Mouse (Mus musculus) left cerebral cortex, postnatal 25 days (tissue): ENCODE measurements around the gene Bst2. TPM values are rescaled to one million over a fixed set of nuclear protein-coding genes. Genes with fewer than 3 reads are reported as not detected.
"Not testable (repeated sequence)": the region's sequence is repeated elsewhere in the genome, so short reads cannot be mapped to it uniquely, and the experiment has no call there.

ENCODE experiments used
- DNase-seq, 2 experiments: peaks; one replicate each; pipeline ENCODE4 v3.0.0; 2022; ENCODE audit warnings: low spot score in 2 of 2, mixed read lengths in 1 of 2
- intact Hi-C: fragments of 180-260 bp; cut with DNase I; formaldehyde crosslinking; loops from one replicate; pipeline ENCODE4 v1.15.1; 2025
- total RNA-seq, 2 experiments: library from RNA; stranded (reverse); gene quantifications; 2 replicates each; pipeline ENCODE4 v1.2.3; 2021

The Bst2 gene
- total RNA-seq, 2 experiments from 2014 or later, result 2.3 to 4.3 TPM

DNA sequence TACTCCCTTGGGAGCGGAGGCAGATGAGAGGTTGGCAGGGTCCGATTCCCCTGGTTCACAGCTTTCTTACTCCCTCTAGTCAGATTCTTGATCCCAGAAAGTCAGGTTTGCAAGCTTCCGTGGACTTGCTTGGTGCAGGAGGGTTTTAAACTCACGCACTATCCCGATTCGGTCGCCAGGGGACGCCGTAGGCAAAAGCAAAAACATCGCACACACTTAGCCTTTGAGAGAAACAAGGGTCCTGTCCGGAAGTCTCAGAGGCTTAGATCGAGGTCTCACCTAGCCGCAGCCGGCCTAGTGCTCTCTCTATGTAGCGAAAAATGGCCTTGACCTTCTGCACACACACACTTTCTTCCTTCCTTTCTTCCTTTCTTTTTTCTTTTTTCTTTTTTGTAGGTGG is 24.1 kb upstream of the Bst2 start:
- no peak for DNase-seq
- intact Hi-C loops, result loop anchor here (1.0 to 2.0 kb wide), 3 partner anchors 35 to 99 kb away; no protein-coding TSS in a partner anchor

DNA sequence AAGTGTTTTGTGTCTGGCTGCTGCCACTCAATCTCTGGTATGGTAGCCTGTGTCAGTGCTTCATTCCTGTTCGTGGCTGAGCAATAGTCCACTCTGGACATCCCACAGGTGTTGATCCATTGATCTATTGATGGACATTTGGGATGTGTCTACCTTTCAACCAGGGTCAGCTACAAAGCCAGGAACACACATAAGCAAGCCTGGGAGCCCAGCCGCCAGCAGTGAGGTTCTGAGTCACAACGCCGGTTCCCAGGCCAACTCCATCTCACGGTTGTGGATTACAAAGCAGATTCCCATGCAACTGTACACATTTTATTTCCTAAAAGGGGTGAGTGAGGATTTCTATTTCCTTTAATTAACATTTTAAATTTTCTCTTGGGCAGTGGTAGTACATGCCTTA is 23.5 kb upstream of the Bst2 start:
- DNase-seq, result no peak

DNA sequence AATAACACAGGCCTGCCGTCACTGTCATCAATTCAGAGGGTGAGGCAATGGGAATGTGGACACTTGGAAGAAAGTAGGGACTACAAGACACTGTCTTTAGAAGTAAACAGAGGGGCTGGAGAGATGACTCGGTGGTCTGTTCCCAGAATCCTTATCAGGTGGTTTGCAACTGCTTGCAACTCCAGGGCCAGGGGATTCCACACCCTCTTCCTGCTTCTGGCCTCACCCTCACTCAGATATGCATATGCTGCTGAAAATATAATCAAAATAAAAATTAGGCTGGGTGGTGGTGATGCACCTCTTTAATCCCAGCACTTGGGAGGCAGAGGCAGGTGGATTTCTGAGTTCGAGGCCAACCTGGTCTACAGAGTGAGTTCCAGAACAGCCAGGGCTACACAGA is 22.8 kb upstream of the Bst2 start:
- intact Hi-C loops, result loop anchor here (2.0 kb wide), 1 partner anchor 73 kb away; no protein-coding TSS in a partner anchor
- no peak for DNase-seq

More for the DNA sequence above, 23.5 kb upstream of the Bst2 start:
- intact Hi-C loops, result loop anchor here (1.0 to 2.0 kb wide), 3 partner anchors 36 to 100 kb away; no protein-coding TSS in a partner anchor

DNA sequence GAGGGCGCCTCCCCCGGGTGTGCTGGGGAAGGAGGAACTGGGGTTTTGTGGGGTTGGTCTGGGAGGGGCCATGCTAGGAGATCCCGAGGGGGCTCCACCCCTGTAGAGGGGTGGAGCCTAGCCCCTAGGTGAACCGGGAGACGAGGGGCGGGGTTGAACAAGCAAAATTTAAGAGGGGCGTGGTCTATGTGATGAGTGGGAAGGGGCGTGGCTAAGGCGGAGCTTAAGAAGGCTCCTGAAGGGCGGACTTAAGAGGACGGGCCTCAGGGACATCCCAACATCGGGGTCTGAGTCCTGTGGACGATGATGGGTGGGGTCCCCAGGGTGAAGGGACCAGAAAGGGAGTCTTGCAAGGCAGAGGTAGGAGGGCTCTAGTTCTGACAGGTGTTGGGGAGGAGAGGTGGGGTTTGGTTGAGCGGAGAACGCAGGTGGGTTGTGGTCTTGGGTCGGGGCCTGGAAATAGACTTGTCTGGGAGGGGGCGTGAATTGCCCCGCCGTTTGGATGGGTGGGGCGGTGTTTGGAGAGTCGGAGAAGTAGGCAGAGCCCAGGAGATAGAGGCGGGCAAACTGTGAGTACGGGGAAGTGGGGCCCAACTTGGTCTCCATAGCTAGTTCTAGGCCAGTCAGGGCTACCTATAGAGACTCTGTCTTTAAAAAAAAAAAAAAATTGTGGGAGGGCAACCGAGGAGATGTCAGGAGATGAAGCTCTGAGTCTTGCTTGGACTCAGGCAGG is 21.9 kb upstream of the Bst2 start:
- intact Hi-C loops, result no loop called here
- no peak for DNase-seq

DNA sequence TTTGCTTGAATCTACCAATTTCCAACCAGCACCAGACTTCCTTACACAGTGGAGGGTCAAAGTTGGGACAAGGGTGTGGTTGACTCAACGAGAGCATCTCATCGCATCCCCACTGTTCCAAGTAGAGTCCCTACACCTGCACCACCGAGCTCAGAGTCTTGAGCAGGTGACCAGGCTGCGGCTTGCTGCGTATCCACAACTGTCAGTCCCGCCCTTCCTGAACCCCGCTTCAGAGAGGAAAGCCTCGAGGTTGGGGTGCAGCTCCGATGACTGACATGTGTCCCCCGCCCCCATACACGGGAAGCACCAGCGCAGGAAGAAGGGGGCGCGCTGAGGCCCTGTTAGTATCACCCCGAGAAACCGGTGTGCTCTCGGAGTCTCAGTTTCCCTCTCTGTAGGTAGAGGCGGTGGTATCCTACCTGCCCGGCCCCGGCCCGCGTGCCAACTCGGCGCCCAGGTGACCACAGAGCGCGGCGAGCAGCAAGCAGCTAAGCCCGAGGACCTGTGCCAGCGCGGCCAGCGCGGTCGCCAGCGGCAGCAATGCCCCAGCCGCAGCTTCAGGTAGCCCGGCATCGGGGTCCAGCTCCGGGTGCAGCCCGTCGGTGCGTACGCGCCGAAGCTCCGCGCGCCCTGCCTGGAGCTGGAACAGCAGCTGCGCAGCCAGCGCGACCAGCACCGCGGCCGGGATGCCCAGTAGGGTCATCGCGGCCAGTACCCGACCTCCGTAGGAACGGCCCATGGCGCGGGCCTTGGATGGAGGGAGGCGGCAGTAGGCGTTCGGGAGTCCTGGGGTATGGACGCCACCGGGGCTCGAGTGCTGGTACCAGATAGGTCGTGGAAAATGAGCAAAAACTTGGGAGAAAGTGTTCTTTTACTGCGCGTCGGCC is 21.1 kb upstream of the Bst2 start, which contains the start of gene Tmem221:
Gene Tmem221 (minus strand): TSS at position 801 of the 887 bp plus-strand sequence.
- intact Hi-C loops, result no loop called here
- no peak for DNase-seq

DNA sequence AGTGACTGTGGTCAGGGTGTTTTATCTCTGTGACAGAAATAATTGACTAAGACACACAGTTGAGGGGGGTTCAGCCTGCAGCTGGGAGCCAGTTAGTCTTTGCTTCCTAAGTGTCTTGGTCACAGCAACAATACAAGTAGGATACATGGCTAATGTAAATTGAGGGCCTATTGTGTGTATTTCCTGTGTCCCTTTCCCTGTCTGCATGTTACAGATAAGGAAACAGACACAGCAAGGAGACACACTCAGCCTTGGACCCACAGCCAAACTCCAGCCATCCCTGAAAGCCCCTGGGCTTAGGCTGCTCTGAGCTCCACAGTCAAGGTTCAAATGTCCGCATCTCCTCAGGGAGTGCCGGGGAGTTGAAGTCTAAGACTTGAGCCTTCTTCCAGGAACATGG is 17.4 kb upstream of the Bst2 start:
- DNase-seq, result no peak
- intact Hi-C loops, result no loop called here

DNA sequence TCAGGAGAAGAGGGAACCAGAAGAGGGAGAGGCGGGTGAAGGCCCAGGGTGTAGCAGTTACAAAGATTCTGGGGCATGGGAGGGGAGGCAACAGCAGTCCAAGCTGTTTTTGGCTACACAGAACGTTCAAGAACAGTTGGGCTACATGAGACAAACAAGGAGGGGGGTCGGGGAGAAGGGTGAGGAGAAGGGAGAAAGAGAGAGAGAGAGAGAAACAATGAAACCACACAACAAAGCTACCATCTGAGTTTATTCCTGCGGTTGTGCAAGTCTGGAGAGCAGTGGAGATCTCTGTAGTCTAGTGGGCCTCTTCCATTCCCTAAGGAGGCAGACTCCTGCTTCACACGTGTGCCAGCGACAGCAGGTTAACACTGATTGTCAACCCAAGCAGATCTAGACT is 16.7 kb upstream of the Bst2 start:
- intact Hi-C loops, result no loop called here

DNA sequence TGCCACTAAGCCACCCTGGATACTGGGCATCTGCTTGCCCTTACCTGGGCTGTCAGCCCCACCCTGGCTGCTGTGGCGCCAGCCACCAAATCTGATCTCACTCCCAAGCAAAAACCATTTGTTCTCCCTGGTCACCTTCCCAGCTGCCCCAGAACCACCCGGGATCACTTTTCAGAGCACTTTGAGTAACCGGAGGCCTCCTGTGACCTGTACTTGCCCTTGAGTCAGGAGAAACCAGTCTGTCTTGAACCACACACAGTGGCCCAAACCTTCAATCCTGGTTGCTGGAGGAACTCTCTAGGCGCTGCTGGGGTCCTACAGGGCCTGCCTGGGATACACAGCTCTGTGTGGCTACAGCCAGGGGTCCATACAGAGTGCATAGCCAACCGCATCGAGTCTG is 15.5 kb upstream of the Bst2 start:
- no peak for DNase-seq
- intact Hi-C loops, result no loop called here

More for the DNA sequence above, 16.7 kb upstream of the Bst2 start:
- DNase-seq, result no peak

DNA sequence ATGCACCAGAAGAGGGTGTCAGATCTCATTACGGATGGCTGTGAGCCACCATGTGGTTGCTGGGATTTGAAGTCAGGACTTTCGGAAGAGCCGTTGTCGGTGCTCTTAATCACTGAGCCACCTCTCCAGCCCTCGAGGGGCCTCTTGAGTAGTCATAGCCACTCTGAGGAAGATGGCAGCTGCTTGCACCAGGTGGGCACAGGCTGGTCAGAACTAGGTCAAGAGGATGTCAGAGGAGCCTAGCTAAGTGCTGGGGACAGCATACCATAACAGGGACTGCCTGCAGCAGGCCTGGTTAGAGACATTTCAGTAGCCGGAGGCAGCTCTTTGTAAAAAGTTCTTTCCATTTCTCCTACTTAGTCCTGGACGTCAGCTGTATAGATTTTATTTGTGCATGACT is 13.5 kb upstream of the Bst2 start:
- intact Hi-C loops, result no loop called here
- DNase-seq, result no peak

DNA sequence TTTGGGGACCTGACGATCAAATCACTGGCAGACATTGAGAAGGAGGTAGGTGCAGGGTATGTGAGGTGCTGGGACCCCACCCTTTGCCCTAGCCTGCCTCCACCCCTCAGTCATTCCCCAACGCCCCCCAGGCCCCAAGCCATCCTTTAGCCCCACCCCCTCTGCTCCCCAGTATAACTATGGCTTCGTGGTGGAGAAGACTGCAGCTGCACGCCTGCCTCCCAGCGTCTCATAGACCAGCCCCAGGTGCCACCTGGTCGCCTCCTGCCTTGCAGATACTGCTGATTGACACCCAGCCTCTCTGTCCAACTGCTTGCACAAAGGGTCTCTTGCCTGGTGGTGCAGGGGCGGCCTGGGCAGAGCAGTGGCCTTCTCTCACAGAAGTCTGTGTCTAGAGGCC is 10.3 kb upstream of the Bst2 start:
- DNase-seq, result no peak
- intact Hi-C loops, result no loop called here

DNA sequence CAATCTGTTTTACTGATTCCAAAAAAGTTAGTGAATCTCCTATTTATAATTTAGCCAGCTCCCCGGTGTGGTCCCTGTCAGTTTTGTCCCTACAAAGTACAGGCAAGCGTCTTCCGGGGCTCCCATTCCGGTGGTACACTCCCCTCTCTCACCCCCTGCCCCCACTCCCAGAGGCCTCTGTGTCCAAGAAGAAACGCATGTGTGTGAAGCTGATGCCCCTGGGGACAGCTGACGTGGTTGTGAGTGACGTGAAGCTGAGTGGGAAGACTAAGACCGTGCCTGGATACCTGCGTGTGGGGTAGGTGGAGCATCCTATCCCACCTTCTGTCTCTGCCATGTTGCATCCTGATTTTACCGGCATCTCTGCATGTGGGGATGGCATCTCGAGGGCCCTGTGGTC is 7.8 kb upstream of the Bst2 start:
- intact Hi-C loops, result no loop called here
- no peak for DNase-seq

DNA sequence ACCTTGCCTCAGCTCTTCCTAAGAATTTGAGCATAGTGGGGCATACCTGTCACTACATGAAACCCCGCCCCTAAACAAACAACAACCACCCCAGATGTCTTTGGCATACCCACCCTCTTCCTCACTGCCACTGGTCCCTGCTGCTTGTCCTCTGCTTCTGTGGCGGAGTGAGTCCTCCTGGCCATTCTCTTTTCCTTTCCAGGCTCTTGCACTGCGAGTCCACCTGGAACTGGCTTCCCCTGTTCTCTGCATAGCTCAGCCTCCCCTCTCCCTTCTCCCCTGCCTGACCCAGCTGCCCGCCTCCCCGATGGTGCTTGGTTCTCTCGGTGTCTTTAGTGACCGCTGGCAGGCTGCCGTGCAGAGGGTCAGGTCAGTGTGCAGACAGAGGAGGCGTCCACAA is 6.5 kb upstream of the Bst2 start:
- DNase-seq, result no peak
- intact Hi-C loops, result loop anchor here (2.0 kb wide), 1 partner anchor 79 kb away; the partner anchor contains the start of gene Mrpl34

DNA sequence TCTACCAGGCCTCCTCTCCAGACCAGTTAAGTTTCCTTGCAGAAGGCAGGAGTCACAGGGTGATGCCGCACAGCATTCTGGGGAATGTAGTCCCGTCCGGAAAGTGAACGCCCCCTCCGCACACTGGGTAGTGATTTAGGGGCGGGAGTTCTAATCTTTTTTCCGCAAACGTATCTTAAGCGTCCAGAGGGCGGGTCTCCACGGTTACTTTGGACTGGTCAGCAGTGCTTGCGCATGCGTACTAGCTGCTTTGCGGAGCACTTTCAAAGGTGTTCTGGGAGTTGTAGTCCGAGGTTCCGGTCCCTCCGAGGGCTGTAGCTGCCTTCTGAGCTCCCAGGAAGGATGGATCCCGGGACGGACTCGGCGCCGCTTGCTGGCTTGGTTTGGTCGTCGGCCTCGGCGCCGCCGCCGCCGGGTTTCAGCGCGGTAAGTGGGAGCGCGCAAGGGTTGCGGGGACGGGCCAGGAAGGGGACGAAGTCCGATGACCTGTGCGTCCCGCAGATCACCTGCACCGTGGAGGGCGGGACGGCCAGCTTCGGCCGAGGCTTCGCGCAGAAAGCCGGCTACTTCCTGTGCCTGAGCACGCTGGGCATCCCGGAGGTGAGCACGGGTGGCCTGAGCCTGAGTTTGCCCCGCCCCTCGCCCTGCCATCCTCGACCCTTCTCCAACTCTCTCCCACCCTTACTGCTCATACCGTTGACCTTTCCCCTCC is 5.5 kb upstream of the Bst2 start, which contains the start of gene Mvb12a:
Gene Mvb12a (plus strand): TSS at position 291 of the 712 bp plus-strand sequence.
- intact Hi-C loops, result loop anchor here (2.0 kb wide), 1 partner anchor 78 kb away; the partner anchor contains the start of gene Mrpl34
- DNase-seq, result peak; percentile 97 to 99

DNA sequence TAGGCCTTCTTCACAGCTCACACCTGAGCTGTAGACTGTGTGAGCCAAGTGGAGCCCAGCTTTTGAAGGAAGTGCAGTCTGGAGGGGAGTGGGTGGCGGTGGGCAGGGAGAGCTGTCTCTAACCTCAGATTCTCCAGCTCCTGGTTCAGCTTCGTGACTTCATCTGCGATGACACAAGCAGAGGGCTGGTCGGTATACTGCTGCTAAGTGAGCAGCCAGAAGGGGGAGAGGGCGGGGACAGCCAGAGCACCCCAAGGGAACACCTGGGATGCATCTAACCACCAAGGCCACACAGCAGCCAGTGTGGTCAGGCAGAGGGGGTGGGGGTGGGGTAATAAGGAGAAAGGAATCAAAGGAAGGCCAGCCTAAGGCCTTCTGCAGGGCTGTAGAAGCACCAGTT is 1.6 kb downstream of the Bst2 start:
- intact Hi-C loops, result no loop called here
- DNase-seq, result peak in 1 of 2 experiments; percentile 21

DNA sequence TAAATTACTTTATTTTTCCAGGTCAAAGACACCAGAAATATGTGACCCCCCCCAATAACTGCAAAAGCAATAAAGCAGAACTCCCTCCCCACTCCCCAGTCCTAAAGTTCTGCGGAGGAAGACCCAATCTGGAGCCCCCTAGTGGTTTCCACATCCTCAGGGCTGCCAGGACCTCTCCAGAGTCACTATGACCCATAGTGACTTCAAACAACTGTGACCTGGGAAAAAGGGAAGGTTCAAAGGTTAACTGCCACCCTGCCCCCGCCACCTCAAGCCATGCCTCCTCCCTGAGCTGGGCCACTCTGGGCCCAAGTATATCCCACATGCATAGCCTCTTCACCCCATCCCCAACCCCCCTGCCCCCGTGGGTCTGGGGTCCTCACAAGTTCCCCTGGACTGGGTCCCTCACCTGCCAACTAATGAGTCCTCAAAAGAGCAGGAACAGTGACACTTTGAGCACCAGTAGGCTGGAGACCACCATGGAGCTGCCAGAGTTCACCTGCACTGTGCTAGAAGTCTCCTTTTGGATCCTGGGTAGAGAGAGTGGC is 2.9 kb downstream of the Bst2 start:
- intact Hi-C loops, result no loop called here
- no peak for DNase-seq

DNA sequence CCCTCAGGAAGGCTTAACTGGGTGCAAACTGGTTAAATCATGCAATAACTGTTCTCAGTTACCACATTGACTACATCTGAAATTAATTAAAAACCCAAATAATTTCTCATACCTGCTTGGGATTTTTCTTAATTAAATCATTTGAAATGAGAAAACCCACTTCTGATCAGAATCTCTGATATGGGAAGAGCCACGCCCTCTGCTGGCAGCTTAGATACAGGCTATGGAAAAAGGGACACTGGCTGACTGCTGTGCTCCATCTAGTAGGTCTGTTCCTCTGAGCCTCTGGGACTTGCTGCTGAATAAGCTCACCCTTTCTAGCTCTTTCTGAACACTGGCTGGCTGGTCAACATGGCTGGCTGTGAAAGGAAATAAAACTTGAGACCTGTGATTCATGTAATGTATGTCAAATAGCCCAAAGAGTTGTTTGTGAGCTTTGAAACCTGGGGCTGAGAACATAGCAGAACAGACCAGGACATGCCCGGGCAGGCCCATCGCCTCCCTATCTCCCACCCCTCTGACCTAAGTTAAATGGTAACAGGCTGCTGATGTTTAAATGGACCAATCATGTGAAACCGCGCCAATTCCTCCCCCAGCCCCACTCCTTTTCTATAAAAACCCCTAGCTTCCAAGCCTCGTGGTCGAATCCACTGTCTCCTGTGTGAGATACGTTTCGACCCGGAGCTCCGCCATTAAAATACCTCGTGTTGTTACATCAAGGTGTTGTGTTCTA is 6.4 kb downstream of the Bst2 start:
- intact Hi-C loops, result not testable (repeated sequence)
- DNase-seq, result peak in 1 of 2 experiments; percentile 34

DNA sequence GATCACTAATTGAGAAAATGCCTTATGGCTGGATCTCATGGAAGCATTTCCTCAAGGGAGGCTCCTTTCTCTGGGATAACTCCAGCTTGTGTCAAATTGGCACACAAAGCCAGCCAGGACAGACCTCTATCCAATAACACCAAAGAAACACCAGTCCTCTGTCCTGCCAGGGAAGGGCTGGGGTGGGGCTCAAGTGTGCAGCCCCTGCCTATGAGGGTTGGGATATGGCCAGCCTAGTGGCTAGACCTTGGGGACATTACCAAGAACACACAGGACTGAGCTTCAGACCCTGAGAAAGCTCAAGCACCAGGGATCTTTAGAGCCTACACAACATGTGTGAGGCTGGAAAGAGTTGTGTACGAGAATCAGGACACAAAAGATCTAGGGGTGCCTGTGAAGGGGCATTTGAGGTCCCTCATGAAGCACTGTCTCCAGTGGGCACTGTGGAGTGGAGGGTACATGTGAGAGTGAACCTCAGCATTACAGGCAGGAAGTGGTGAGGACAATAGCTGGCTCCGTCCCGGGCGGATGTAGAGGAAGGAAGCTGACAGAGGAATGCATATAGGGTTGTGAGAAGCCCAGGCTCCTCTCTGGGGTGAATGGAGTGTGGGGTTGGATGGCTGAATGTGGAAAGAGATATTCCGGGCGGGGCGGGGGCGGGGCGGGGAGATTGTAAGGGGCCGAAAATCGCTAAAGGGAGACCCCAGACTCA is 8.7 kb downstream of the Bst2 start:
- intact Hi-C loops, result no loop called here
- no peak for DNase-seq

DNA sequence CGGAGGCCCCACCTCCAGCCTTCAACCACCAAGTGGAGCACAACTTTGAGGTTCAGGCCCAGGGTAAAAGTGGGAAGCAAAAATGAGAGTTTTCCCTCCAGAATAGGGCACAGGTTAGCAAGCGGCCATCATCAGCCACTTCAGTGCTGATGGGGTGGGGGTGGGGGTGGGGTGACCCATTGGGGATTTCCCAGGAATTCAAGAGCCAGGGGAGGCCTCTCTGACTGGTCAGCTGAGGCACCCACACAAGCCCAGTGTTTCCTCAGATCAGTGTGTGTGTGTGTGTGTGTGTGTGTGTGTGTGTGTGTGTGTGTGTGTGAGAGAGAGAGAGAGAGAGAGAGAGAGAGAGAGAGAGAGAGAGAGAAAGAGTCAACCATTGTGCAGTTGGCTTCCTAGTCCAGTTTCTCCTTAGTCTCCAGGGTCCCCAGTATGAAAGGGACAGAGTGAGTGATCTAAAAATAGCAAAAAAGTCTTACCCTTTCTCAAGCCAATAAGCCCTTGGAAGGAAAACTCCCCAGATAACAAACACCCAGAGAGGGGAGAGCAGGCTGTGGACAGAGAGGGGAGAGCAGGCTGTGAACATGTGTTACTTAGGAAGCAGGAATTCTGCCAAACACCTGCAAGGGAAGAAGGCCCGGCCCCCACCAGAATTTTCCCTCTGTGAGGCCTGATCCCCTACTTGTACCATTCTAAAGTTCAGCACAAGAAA is 9.9 kb downstream of the Bst2 start:
- intact Hi-C loops, result no loop called here
- no peak for DNase-seq
